Mouse (Mus musculus) CH12.LX (cell line): ENCODE measurements around the gene Hes5. TPM values are rescaled to one million over a fixed set of nuclear protein-coding genes. Genes with fewer than 3 reads are reported as not detected.
A peak's percentile ranks its signal among the peaks of the same experiment; 100 is the strongest.

Experiments used
- DNase-seq: peaks from one replicate; pipeline ENCODE4 v3.0.0-alpha.2; 2013; ENCODE audit errors: extremely low read depth
- H3K27ac ChIP-seq: 2 replicates; pipeline ENCODE4 v1.5.1; 2012; ENCODE audit warnings: low read depth, mild to moderate bottlenecking, control low read depth, moderate library complexity; ENCODE audit not compliant: insufficient read depth
- H3K27me3 ChIP-seq: replicated peaks from 2 replicates; pipeline ENCODE3; 2012; ENCODE audit warnings: inconsistent platforms
- H3K36me3 ChIP-seq, 2 experiments: replicated peaks in 1 of 2; 2 replicates each; pipeline versions ENCODE3 to v1.6.1; 2012; ENCODE audit warnings: inconsistent platforms in 1 of 2, low read length in 1 of 2, mild to moderate bottlenecking in 1 of 2, mixed read lengths in 1 of 2, moderate library complexity in 1 of 2; ENCODE audit not compliant: control insufficient read depth in 1 of 2, insufficient read depth in 1 of 2
- H3K4me1 ChIP-seq, 2 experiments: 2 replicates each; pipeline ENCODE4 v1.6.1; 2012; ENCODE audit warnings: inconsistent platforms in 1 of 2, moderate library complexity in 1 of 2; ENCODE audit not compliant: insufficient read depth in 2 of 2, control insufficient read depth in 1 of 2
- H3K4me2 ChIP-seq: 2 replicates; pipeline ENCODE4 v1.6.1; 2012; ENCODE audit warnings: low read depth, mild to moderate bottlenecking, control low read depth; ENCODE audit not compliant: poor library complexity, insufficient read depth, severe bottlenecking
- H3K4me3 ChIP-seq, 3 experiments: fragments of 150-350 bp in 1 of 3; sonication (generic) in 1 of 3; replicated peaks in 1 of 3; 2 replicates each; pipeline versions ENCODE3 to v1.5.1; 2011 to 2012; ENCODE audit warnings: low read depth in 2 of 3, low read length in 2 of 3, mild to moderate bottlenecking in 2 of 3, moderate library complexity in 2 of 3, control low read depth in 1 of 3, improper control_type of control experiment in 1 of 3, inconsistent platforms in 1 of 3, mixed read lengths in 1 of 3; ENCODE audit not compliant: poor library complexity in 1 of 3
- H3K79me2 ChIP-seq: replicated peaks from 2 replicates; pipeline ENCODE4 v1.6.1; 2012; ENCODE audit warnings: mild to moderate bottlenecking, moderate library complexity; ENCODE audit not compliant: control insufficient read depth, poor library complexity, insufficient read depth, severe bottlenecking; ENCODE audit errors: extremely low read depth
- H3K9ac ChIP-seq: 2 replicates; pipeline ENCODE4 v1.6.1; 2012; ENCODE audit warnings: low read depth, mild to moderate bottlenecking, control low read depth, moderate library complexity; ENCODE audit not compliant: insufficient read depth
- H3K9me3 ChIP-seq: replicated peaks from 2 replicates; pipeline ENCODE3; 2012; ENCODE audit warnings: low read length, inconsistent platforms, mixed read lengths
- CHD2 ChIP-seq: IDR thresholded peaks from 2 replicates; pipeline ENCODE4 v1.6.1; 2011; ENCODE audit warnings: low read length, improper control_type of control experiment
- CTCF ChIP-seq, 2 experiments: IDR thresholded peaks in 1 of 2; conservative IDR thresholded peaks in 1 of 2; 2 replicates each; pipeline ENCODE4 v1.5.1; 2011 to 2012; ENCODE audit warnings: low read depth in 2 of 2, low read length in 2 of 2, improper control_type of control experiment in 1 of 2, inconsistent platforms in 1 of 2, mild to moderate bottlenecking in 1 of 2, moderate library complexity in 1 of 2
- E2F4 ChIP-seq: IDR thresholded peaks from 2 replicates; pipeline ENCODE4 v1.6.1; 2011; ENCODE audit warnings: low read depth, low read length, improper control_type of control experiment; ENCODE audit not compliant: insufficient replicate concordance
- ELF1 ChIP-seq: IDR thresholded peaks from 2 replicates; pipeline ENCODE4 v1.6.1; 2014; ENCODE audit warnings: low read depth, mild to moderate bottlenecking, inconsistent platforms, low read length, improper control_type of control experiment
- EP300 ChIP-seq: IDR thresholded peaks from 2 replicates; pipeline ENCODE4 v1.6.1; 2011; ENCODE audit warnings: low read length, improper control_type of control experiment
- ETS1 ChIP-seq: conservative IDR thresholded peaks from 2 replicates; pipeline ENCODE4 v1.6.1; 2012; ENCODE audit warnings: low read depth, mild to moderate bottlenecking, inconsistent platforms, low read length, improper control_type of control experiment, moderate library complexity
- HCFC1 ChIP-seq: IDR thresholded peaks from 2 replicates; pipeline ENCODE4 v1.6.1; 2012; ENCODE audit warnings: low read depth, mild to moderate bottlenecking, inconsistent platforms, low read length, improper control_type of control experiment
- IRF4 ChIP-seq: IDR thresholded peaks from 2 replicates; pipeline ENCODE4 v1.6.1; 2014; ENCODE audit warnings: low read depth, mild to moderate bottlenecking, inconsistent platforms, low read length, improper control_type of control experiment
- MAX ChIP-seq: IDR thresholded peaks from 2 replicates; pipeline ENCODE4 v1.6.1; 2011; ENCODE audit warnings: low read length, improper control_type of control experiment
- MYC ChIP-seq: IDR thresholded peaks from 2 replicates; pipeline ENCODE4 v1.6.1; 2011; ENCODE audit warnings: low read depth, mild to moderate bottlenecking, improper control_type of control experiment, low read length
- NELFE ChIP-seq: IDR thresholded peaks from 2 replicates; pipeline ENCODE4 v1.6.1; 2011; ENCODE audit warnings: low read depth, low read length, improper control_type of control experiment
- NRF1 ChIP-seq: IDR thresholded peaks from 2 replicates; pipeline ENCODE4 v1.6.1; 2014; ENCODE audit warnings: low read depth, mild to moderate bottlenecking, inconsistent platforms, low read length, improper control_type of control experiment, moderate library complexity
- PAX5 ChIP-seq: IDR thresholded peaks from 2 replicates; pipeline ENCODE4 v1.6.1; 2012; ENCODE audit warnings: low read length, inconsistent platforms, mixed read lengths
- RCOR1 ChIP-seq: conservative IDR thresholded peaks from 2 replicates; pipeline ENCODE4 v1.6.1; 2012; ENCODE audit warnings: low read depth, mild to moderate bottlenecking, inconsistent platforms, low read length, improper control_type of control experiment
- SIN3A ChIP-seq: IDR thresholded peaks from 2 replicates; pipeline ENCODE4 v1.6.1; 2012; ENCODE audit warnings: low read length, improper control_type of control experiment, inconsistent platforms
- TBP ChIP-seq: conservative IDR thresholded peaks from 2 replicates; pipeline ENCODE4 v1.6.1; 2011; ENCODE audit warnings: low read depth, low read length, improper control_type of control experiment
- UBTF ChIP-seq: IDR thresholded peaks from 2 replicates; pipeline ENCODE4 v1.6.1; 2012; ENCODE audit warnings: low read depth, mild to moderate bottlenecking, inconsistent platforms, low read length, improper control_type of control experiment, moderate library complexity
- ZKSCAN1 ChIP-seq: IDR thresholded peaks from 2 replicates; pipeline ENCODE4 v1.6.1; 2012; ENCODE audit warnings: low read depth, inconsistent platforms, low read length, improper control_type of control experiment, borderline replicate concordance
- ZMIZ1 ChIP-seq: IDR thresholded peaks from 2 replicates; pipeline ENCODE4 v1.6.1; 2012; ENCODE audit warnings: low read depth, mild to moderate bottlenecking, inconsistent platforms, low read length, improper control_type of control experiment
- ZNF384 ChIP-seq: IDR thresholded peaks from 2 replicates; pipeline ENCODE4 v1.6.1; 2012; ENCODE audit warnings: low read depth, low read length, improper control_type of control experiment, inconsistent platforms
- dilution Hi-C: fragments of 300-500 bp; cut with MboI; formaldehyde crosslinking; loops from 2 replicates; pipeline ENCODE4 v1.14.3; 2020; ENCODE audit warnings: low sequenced_read_pairs; ENCODE audit not compliant: extremely low pct_unique_long_range_greater_than_20kb, extremely low pct_ligation_motif_present
- in situ Hi-C: fragments of 300-500 bp; cut with MboI; formaldehyde crosslinking; loops from 3 replicates; pipeline ENCODE4 v1.14.3; 2019; ENCODE audit warnings: low sequenced_read_pairs, low pct_ligation_motif_present, low pct_unique_long_range_greater_than_20kb, mixed read lengths
- polyA plus RNA-seq: library from polyadenylated mRNA; unstranded; fragments of >175 nt; gene quantifications from 2 replicates; pipeline ENCODE4 v1.2.1, GENCODE M21; 2012; ENCODE audit warnings: low read depth; ENCODE audit not compliant: insufficient read length
- total RNA-seq, 2 experiments: library from RNA; depleted of rRNA; stranded (reverse); fragments of 300-350 nt in 1 of 2; fragments of >200 nt in 1 of 2; gene quantifications; 2 replicates each; pipeline ENCODE4 v1.2.3; 2012 to 2014

Hes5 gene
- total and polyA plus RNA-seq, 3 experiments, result 1.7 to 6.8 (median 2.1) TPM

DNA sequence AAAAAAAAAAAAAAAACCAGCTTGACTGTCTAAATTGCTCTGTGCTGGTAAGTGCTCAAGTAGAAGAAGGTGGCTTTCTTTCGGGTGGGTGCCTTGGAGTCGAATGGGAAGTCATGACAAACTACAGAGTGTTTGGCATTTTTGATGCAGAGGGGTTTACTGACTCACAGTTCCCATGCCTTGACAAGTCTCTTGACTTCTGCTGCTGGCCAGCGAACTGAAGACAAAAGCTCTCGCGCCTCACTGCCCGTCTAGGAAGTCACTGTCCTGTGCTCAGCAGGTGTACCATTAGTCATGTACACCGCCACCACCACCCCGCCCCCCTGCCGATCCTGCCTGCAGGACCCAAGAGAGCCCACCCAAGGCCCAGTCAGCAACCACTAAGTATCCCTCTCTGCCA lies 4.1 kb upstream of the Hes5 start:
- no peaks in the 10 kb centered on the region for H3K79me2 ChIP-seq
- dilution Hi-C loops, result no loop called here
- no peak overlapping the region for H3K27ac ChIP-seq
- in situ Hi-C loops, result loop anchor here (25.0 kb wide), 1 partner anchor 281 kb away; the partner anchor contains the start of gene Faap20
- no peaks in the 10 kb centered on the region for H3K9me3 ChIP-seq
- peaks cover 13 to 58% of the 10 kb centered on the region in 2 experiments; a peak in 3 of 4 replicates for H3K4me1 ChIP-seq
- H3K4me3 ChIP-seq, result no peak overlapping the region
- H3K4me2 ChIP-seq, result no peak overlapping the region
- no peaks in the 10 kb centered on the region for H3K36me3 ChIP-seq
- H3K9ac ChIP-seq, result no peak overlapping the region
- no peak for DNase-seq
- no peak for TF ChIP-seq NRF1
- TF ChIP-seq TBP, result no peak
- TF ChIP-seq ZMIZ1, result no peak
- TF ChIP-seq ETS1, result peak; percentile 18; the same call in 1 of the 2 replicates
- no peak for TF ChIP-seq RCOR1
- no peak for TF ChIP-seq CHD2
- TF ChIP-seq IRF4, result no peak
- peak; percentile 13 for TF ChIP-seq ZNF384
- H3K27me3 ChIP-seq, result peaks cover 60% of the 10 kb centered on the region

DNA sequence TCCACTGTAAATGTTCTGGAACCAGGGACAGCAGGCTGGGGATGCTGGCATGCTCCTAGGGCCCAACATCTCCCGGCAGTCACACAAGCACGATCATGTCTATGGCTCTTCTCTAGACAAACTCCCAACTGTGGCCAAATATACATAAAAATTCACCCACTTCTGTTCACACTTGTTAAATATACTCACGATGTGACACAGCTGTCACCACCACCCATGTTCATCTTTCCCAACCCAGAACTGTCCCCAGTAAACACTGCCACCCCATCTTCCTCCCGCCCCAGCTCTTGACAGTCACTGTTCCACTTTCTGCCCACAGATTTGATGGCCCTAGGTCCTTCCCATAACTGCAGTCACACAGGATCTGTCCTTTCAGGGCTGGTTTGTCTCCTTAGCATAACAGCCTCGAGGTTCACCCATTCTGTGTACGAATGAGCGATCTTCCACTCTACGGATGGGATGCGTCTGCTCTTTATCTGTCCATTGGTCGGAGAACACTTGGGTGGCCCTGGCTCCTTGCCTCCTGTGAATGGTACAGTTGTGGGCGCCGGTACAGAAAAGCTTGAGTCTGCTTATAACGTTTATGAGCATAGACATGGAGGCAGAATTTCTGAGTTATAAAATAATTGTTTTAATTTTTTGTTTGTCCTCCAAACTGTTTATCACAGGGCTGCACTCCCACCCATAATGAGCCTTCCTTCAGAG lies 3.3 kb upstream of the Hes5 start:
- Histone ChIP-seq H3K27me3 (peaks cover 59% of the 10 kb centered on the region), H3K9me3 (no peaks in the 10 kb centered on the region), H3K9ac (no peak overlapping the region), H3K27ac (no peak overlapping the region), H3K36me3 (no peaks in the 10 kb centered on the region), H3K4me2 (no peak overlapping the region), H3K79me2 (no peaks in the 10 kb centered on the region), H3K4me3 (no peak overlapping the region), H3K4me1 (peaks cover 16 to 62% of the 10 kb centered on the region in 2 experiments; a peak in 3 of 4 replicates)
- no peak for TF ChIP-seq NELFE
- no peak for TF ChIP-seq MAX
- no peak for TF ChIP-seq NRF1
- no peak for TF ChIP-seq ELF1
- no peak for TF ChIP-seq PAX5
- in situ Hi-C loops, result loop anchor here (25.0 kb wide), 1 partner anchor 280 kb away; the partner anchor contains the start of gene Faap20
- no peak for DNase-seq
- dilution Hi-C loops, result no loop called here

DNA sequence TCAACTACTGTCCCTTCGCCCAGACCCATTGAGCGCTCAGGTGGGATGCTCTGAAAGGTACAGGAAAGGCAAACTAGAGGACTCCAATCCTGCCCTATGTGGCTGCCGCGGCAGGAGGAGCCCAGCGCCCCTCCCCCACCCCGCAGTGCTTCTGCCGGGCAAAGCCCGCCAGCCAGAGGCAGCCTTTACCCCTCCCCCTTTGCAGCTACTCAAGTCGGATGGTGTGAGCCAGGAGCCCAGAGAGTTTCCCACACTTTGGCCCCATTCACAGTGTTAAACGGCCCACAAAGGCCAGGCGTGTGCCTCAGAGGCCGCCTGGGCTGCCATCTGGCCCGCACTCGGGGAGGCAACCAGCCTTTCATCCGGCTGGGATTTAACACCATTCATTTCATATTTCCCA lies 2.6 kb upstream of the Hes5 start:
- dilution Hi-C loops (no loop called here), in situ Hi-C loops (loop anchor here (25.0 kb wide), 1 partner anchor 279 kb away; the partner anchor contains the start of gene Faap20)
- no peak for DNase-seq
- Histone ChIP-seq H3K4me2 (no peak overlapping the region), H3K4me3 (no peak overlapping the region), H3K27ac (no peak overlapping the region), H3K79me2 (no peaks in the 10 kb centered on the region), H3K36me3 (no peaks in the 10 kb centered on the region), H3K4me1 (peaks cover 21 to 68% of the 10 kb centered on the region in 2 experiments; a peak in 3 of 4 replicates), H3K27me3 (peaks cover 65% of the 10 kb centered on the region), H3K9me3 (no peaks in the 10 kb centered on the region), H3K9ac (no peak overlapping the region)
- TF ChIP-seq ETS1 (no peak), RCOR1 (no peak), UBTF (no peak), ZKSCAN1 (no peak), PAX5 (no peak), CTCF (conservative IDR thresholded peaks at IDR 0.05 in 1 of 2, IDR thresholded peaks at IDR 0.05 in 1 of 2; ENCODE audit: low read depth in 2 of 2, low read length in 2 of 2) (no peak), CHD2 (no peak), NRF1 (no peak), HCFC1 (no peak), E2F4 (no peak), ZMIZ1 (no peak), EP300 (no peak), MYC (no peak), SIN3A (no peak)
